Mouse (Mus musculus) liver, embryonic 16.5 days (tissue): ENCODE data around the gene Ddx1. TPM values are rescaled to one million over a fixed set of nuclear protein-coding genes. Genes with fewer than 3 reads are reported as not detected.
A peak's percentile ranks its signal among the peaks of the same experiment; 100 is the strongest.

Experiments used
- ATAC-seq: fragments of 200-750 bp; cut with Nextera tagmentation; 2 replicates; pipeline ENCODE4 v1.8.0; 2017; ENCODE audit warnings: low read depth, mild to moderate bottlenecking, moderate number of reproducible peaks, moderate library complexity
- H3K27ac ChIP-seq: fragments of 300-500 bp; sonication (generic); 2 replicates; pipeline ENCODE4 v1.5.1; 2014; ENCODE audit warnings: mild to moderate bottlenecking, low read length
- H3K27me3 ChIP-seq: fragments of 300-500 bp; sonication (generic); 2 replicates; pipeline ENCODE4 v1.6.1; 2014; ENCODE audit warnings: low read depth, low read length, mixed read lengths; ENCODE audit not compliant: control insufficient read depth, insufficient read depth
- H3K36me3 ChIP-seq: fragments of 300-500 bp; sonication (generic); 2 replicates; pipeline ENCODE4 v1.6.1; 2014; ENCODE audit warnings: mild to moderate bottlenecking; ENCODE audit not compliant: control insufficient read depth, insufficient read depth
- H3K4me1 ChIP-seq: fragments of 300-500 bp; sonication (generic); 2 replicates; pipeline ENCODE4 v1.6.1; 2014; ENCODE audit warnings: low read depth, low read length, mixed read lengths; ENCODE audit not compliant: control insufficient read depth
- H3K4me2 ChIP-seq: fragments of 300-500 bp; sonication (generic); 2 replicates; pipeline ENCODE4 v1.6.1; 2014; ENCODE audit warnings: low read depth, low read length, mixed read lengths
- H3K4me3 ChIP-seq: fragments of 300-500 bp; sonication (generic); 2 replicates; pipeline ENCODE4 v1.5.1; 2014; ENCODE audit warnings: low read depth, mild to moderate bottlenecking, low read length
- H3K9ac ChIP-seq: fragments of 300-500 bp; sonication (generic); 2 replicates; pipeline ENCODE4 v1.6.1; 2014; ENCODE audit warnings: low read depth, low read length
- H3K9me3 ChIP-seq: fragments of 300-500 bp; sonication (generic); replicated peaks from 2 replicates; pipeline ENCODE4 v1.6.1; 2016; ENCODE audit warnings: low read length; ENCODE audit not compliant: control insufficient read depth
- WGBS: fragments of 180-500 bp; shearing (Covaris S2); extraction: QIAGEN DNeasy Blood & Tissue Kit; methylation state at CpG from one replicate; pipeline ENCODE4 v1.1.7; 2014; ENCODE audit not compliant: insufficient replicate concordance; 5-methylcytosine and 5-hydroxymethylcytosine counted together
- polyA plus RNA-seq: library from polyadenylated mRNA; unstranded; fragments of >200 nt; fragmentation: Nextera tagmentation; extraction: Ambion mirVana; gene quantifications from 2 replicates; pipeline ENCODE4 v1.2.1, GENCODE M21; 2015

Ddx1 gene
- polyA plus RNA-seq, 1 experiment from 2014 or later = 51.4 TPM

DNA sequence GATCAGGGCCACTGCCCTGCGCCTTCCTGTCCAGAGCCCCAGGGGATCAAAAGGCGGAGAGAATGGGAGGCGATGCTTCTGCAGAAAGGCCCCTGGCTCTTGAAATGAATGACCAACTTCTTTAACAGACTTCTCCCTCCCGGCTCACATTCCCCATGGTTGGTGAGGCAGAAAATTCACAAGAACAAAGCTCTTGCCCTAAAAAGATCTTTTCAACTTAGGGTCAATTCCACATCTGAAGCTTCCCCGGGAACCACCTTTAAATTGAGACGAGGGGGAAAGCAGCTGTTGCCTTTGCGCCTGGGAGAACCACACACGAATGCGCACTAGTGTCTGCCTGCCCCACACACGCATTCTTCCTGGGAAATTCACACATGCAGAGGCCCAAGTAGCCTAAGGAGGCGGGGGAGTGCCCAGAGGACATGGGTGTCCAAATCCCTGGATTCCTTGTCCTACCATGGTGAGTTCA lies 40.0 kb downstream of the Ddx1 start:
- no peaks in the 10 kb centered on the region for H3K27me3 ChIP-seq
- no peaks in the 10 kb centered on the region for H3K9me3 ChIP-seq
- no peak overlapping the region for H3K4me3 ChIP-seq
- 72% methylated on average over 11 of the region's 11 CpGs for WGBS
- no peak overlapping the region for H3K4me2 ChIP-seq
- no peak overlapping the region for H3K9ac ChIP-seq
- no peak overlapping the region for H3K27ac ChIP-seq
- no peaks in the 10 kb centered on the region for H3K4me1 ChIP-seq
- ATAC-seq = no peak
- no peaks in the 10 kb centered on the region for H3K36me3 ChIP-seq

DNA sequence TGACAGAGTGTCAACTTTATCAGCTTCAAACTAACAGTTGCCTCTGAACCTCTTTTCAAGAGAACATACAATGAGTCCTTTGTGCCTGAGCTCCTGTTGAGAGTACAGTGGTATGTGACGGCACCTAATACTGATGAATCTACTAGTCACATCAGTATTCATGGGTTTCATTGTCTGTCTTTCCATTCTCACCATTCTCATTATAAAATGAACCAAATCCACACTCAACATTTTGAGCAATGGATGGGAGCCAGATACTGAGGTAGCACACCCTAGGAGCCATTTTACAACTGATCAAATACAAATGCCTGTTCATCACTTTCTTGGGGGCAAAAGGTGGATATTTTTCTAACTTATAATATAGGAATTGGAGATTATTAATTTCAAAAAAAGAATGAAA lies 40.5 kb downstream of the Ddx1 start:
- Histone ChIP-seq H3K4me2 (no peak overlapping the region), H3K4me3 (no peak overlapping the region), H3K4me1 (no peaks in the 10 kb centered on the region), H3K9ac (no peak overlapping the region), H3K27me3 (no peaks in the 10 kb centered on the region), H3K36me3 (no peaks in the 10 kb centered on the region), H3K27ac (no peak overlapping the region), H3K9me3 (no peaks in the 10 kb centered on the region)
- 76% methylated on average over 1 of the region's 1 CpGs for WGBS
- ATAC-seq = no peak

- no peaks in the 10 kb centered on the region for H3K9me3 ChIP-seq
- no peak overlapping the region for H3K9ac ChIP-seq
- no peak overlapping the region for H3K4me2 ChIP-seq
- no peaks in the 10 kb centered on the region for H3K4me1 ChIP-seq
- WGBS = 57% methylated on average over 8 of the region's 8 CpGs
- no peaks in the 10 kb centered on the region for H3K36me3 ChIP-seq
- ATAC-seq = no peak
- no peaks in the 10 kb centered on the region for H3K27me3 ChIP-seq
- no peak overlapping the region for H3K27ac ChIP-seq
- H3K4me3 ChIP-seq = no peak overlapping the region
These were observed 41.9 kb downstream of the Ddx1 start for GRCm38 (mm10) chr12:13207099-13207498.

DNA sequence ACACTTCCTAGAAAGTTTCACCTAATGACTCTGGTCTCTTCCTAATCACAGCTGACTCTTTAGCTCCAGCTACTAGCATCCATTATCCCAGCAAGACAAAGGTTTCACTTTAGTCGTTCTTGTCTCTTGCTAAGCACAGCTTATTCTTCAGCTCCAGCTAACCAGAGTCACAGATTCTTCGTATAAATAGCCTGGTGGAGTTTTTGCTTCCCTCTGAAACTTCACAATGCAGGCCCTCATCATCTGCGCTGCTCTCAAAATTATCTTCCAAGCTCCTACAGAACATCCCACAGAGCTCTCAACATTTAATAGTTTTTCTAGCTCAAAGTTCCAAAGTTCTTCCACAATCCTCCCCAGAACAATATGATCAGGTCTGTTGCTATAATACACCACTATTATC lies 43.3 kb downstream of the Ddx1 start:
- WGBS = 62% methylated on average over 3 of the region's 3 CpGs
- no peak overlapping the region for H3K27ac ChIP-seq
- no peak overlapping the region for H3K4me3 ChIP-seq
- H3K36me3 ChIP-seq = no peaks in the 10 kb centered on the region
- no peaks in the 10 kb centered on the region for H3K4me1 ChIP-seq
- H3K9me3 ChIP-seq = no peaks in the 10 kb centered on the region
- no peak overlapping the region for H3K9ac ChIP-seq
- H3K4me2 ChIP-seq = no peak overlapping the region
- no peak for ATAC-seq
- no peaks in the 10 kb centered on the region for H3K27me3 ChIP-seq

- H3K4me2 ChIP-seq = no peak overlapping the region
- no peak overlapping the region for H3K9ac ChIP-seq
- no peak overlapping the region for H3K27ac ChIP-seq
- H3K36me3 ChIP-seq = no peaks in the 10 kb centered on the region
- no peaks in the 10 kb centered on the region for H3K4me1 ChIP-seq
- no peaks in the 10 kb centered on the region for H3K27me3 ChIP-seq
- no peak for ATAC-seq
- H3K9me3 ChIP-seq = no peaks in the 10 kb centered on the region
- H3K4me3 ChIP-seq = no peak overlapping the region
These were observed 46.7 kb downstream of the Ddx1 start for GRCm38 (mm10) chr12:13202322-13202721.

DNA sequence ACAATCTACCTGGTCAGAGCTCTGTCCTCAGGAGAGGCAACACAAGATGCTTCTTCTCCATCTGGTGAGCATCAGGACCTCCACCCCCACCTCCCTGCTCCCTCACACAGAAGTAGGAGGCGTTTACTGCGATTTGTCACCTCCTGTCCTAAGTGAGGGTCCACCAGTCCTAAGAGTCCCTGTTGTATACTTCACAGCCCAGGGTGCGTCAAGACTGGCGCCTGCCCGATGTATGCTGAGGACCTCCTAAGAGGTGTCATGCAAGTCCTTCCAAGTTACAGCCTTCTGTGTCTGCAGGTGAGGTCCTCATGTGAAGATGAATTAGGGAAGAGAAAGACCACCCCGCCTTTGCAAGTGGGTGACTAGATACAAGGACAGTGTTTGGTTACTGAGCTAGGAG lies 48.4 kb downstream of the Ddx1 start:
- Histone ChIP-seq H3K27me3 (no peaks in the 10 kb centered on the region), H3K4me1 (no peaks in the 10 kb centered on the region), H3K9ac (no peak overlapping the region), H3K27ac (no peak overlapping the region), H3K36me3 (no peaks in the 10 kb centered on the region), H3K4me2 (no peak overlapping the region), H3K4me3 (no peak overlapping the region), H3K9me3 (no peaks in the 10 kb centered on the region)
- WGBS = 54% methylated on average over 6 of the region's 6 CpGs
- ATAC-seq = no peak

GRCm38 (mm10) chr12:13199338-13200301 lies 49.4 kb downstream of the Ddx1 start:
- Histone ChIP-seq H3K36me3 (no peaks in the 10 kb centered on the region), H3K4me1 (no peaks in the 10 kb centered on the region), H3K27ac (no peak overlapping the region), H3K9ac (no peak overlapping the region), H3K4me3 (no peak overlapping the region), H3K9me3 (no peaks in the 10 kb centered on the region), H3K27me3 (no peaks in the 10 kb centered on the region), H3K4me2 (no peak overlapping the region)
- WGBS = 62% methylated on average over 13 of the region's 13 CpGs
- no peak for ATAC-seq

DNA sequence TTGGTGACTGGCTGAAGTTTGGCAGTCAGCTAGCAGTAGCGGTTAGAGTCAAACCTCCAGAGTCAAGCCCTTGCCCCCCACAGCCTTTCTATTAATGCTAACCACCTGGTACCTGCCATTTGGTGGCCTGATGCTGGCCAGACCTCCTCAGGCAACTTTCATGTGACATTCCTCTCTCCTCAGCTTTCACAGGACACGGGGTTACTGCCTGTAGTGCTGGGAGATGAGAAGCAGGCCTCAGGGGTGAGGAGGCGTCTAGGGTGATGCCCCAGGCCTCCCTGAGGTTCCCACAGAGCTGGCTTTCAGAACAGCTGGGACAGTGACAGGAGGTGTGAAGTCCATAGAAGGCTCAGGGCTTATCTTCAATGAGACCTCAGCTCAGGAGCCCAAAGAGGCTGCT lies 50.9 kb downstream of the Ddx1 start:
- 46% methylated on average over 3 of the region's 3 CpGs for WGBS
- no peaks in the 10 kb centered on the region for H3K4me1 ChIP-seq
- no peak for ATAC-seq

GRCm38 (mm10) chr12:13196146-13196545 lies 52.9 kb downstream of the Ddx1 start:
- Histone ChIP-seq H3K4me2 (no peak overlapping the region), H3K27me3 (no peaks in the 10 kb centered on the region), H3K4me3 (no peak overlapping the region), H3K9me3 (no peaks in the 10 kb centered on the region), H3K36me3 (no peaks in the 10 kb centered on the region), H3K27ac (no peak overlapping the region), H3K9ac (no peak overlapping the region), H3K4me1 (no peaks in the 10 kb centered on the region)
- 51% methylated on average over 4 of the region's 4 CpGs for WGBS
- peak; percentile 43; the same call in 1 of the 2 replicates for ATAC-seq

More for the DNA sequence above, 50.9 kb downstream of the Ddx1 start:
- Histone ChIP-seq H3K27ac (no peak overlapping the region), H3K4me3 (no peak overlapping the region), H3K27me3 (no peaks in the 10 kb centered on the region), H3K9me3 (no peaks in the 10 kb centered on the region), H3K4me2 (no peak overlapping the region), H3K36me3 (no peaks in the 10 kb centered on the region), H3K9ac (no peak overlapping the region)
